Comparison of ENCODE assay signal across 8 mouse cellular contexts in genomic region chr6:129232842-129233205, GRCm38 (mm10). TPM values are rescaled to one million over a fixed set of nuclear protein-coding genes. Genes with fewer than 3 reads are reported as not detected.
DNase-seq lines count a peak whose midpoint lies in the region; ATAC-seq and TF ChIP-seq lines count a peak whose summit lies in the region.
"Had no signal": no experiment of that assay in that cellular context is flagged by ENCODE, and none has a peak within 500 bp of the region (broad histone marks: within the 10 kb centered on the region; RNA-seq: fewer than 3 reads in every experiment).

No protein-coding gene starts in this region.

- no peak overlapping the region for H3K4me3 ChIP-seq in myocyte
- no peak overlapping the region for H3K4me3 ChIP-seq in hindbrain, embryonic 13.5 days
- H3K4me3 ChIP-seq in forebrain, embryonic 16.5 days (replicated peaks; ENCODE audit: low read length): no peak overlapping the region
- H3K4me3 ChIP-seq: hindbrain, embryonic 15.5 days had no signal

- H3K9me3 ChIP-seq in hindbrain, embryonic 13.5 days: no peaks in the 10 kb centered on the region
- H3K9me3 ChIP-seq in forebrain, embryonic 16.5 days (ENCODE audit: control insufficient read depth, low read length): no peaks in the 10 kb centered on the region
- H3K9me3 ChIP-seq: hindbrain, embryonic 15.5 days had no signal

- H3K36me3 ChIP-seq in myocyte (ENCODE audit: control insufficient read depth, insufficient read depth): no peaks in the 10 kb centered on the region
- H3K36me3 ChIP-seq in hindbrain, embryonic 13.5 days: no peaks in the 10 kb centered on the region
- no peaks in the 10 kb centered on the region for H3K36me3 ChIP-seq in forebrain, embryonic 16.5 days (ENCODE audit: control insufficient read depth, insufficient read depth)
- H3K36me3 ChIP-seq: hindbrain, embryonic 15.5 days had no signal

- peak; percentile 22 for DNase-seq in urinary bladder, postnatal 14 days (ENCODE audit: low spot score)
- DNase-seq in urinary bladder, postnatal 25 days (ENCODE audit: low spot score): no peak
- peak; percentile 77 for DNase-seq in c-Kit-positive CD71-positive TER-119-positive erythroid progenitor cells, embryonic 14.5 days (ENCODE audit: low spot score)
- DNase-seq in layer of hippocampus, postnatal 14 days (ENCODE audit: low spot score in 2 of 2): peak; percentile 28 to 35

- no peak for ATAC-seq in hindbrain, embryonic 13.5 days (ENCODE audit: low FRiP score)
- no peak for ATAC-seq in forebrain, embryonic 16.5 days

- peak; percentile 28 for TF ChIP-seq POLR2A in myocyte (IDR thresholded peaks at IDR 0.05; ENCODE audit: insufficient read length, low read depth)

- no peak overlapping the region for H3K9ac ChIP-seq in hindbrain, embryonic 13.5 days
- H3K9ac ChIP-seq in forebrain, embryonic 16.5 days (replicated peaks; ENCODE audit: low read depth, low read length): no peak overlapping the region
- H3K9ac ChIP-seq: hindbrain, embryonic 15.5 days had no signal

- WGBS in hindbrain, embryonic 13.5 days: 83% methylated on average over 9 of the region's 9 CpGs
- WGBS in forebrain, embryonic 16.5 days: 84% methylated on average over 9 of the region's 9 CpGs

- H3K79me2 ChIP-seq in myocyte (ENCODE audit: control insufficient read depth, insufficient read depth): no peaks in the 10 kb centered on the region

- no peak overlapping the region for H3K27ac ChIP-seq in hindbrain, embryonic 13.5 days
- no peak overlapping the region for H3K27ac ChIP-seq in forebrain, embryonic 16.5 days (ENCODE audit: low read length)
- H3K27ac ChIP-seq: hindbrain, embryonic 15.5 days had no signal

- no peaks in the 10 kb centered on the region for H3K27me3 ChIP-seq in myocyte (ENCODE audit: control insufficient read depth, insufficient read depth, insufficient read length)
- no peaks in the 10 kb centered on the region for H3K27me3 ChIP-seq in hindbrain, embryonic 13.5 days
- no peaks in the 10 kb centered on the region for H3K27me3 ChIP-seq in forebrain, embryonic 16.5 days (replicated peaks; ENCODE audit: control insufficient read depth, insufficient read depth, low read length)
- H3K27me3 ChIP-seq: hindbrain, embryonic 15.5 days had no signal

- peak overlapping the region; percentile 56 for H3K4me2 ChIP-seq in myocyte (ENCODE audit: low read depth)
- H3K4me2 ChIP-seq in hindbrain, embryonic 13.5 days: no peak overlapping the region
- H3K4me2 ChIP-seq in forebrain, embryonic 16.5 days (ENCODE audit: low read length): no peak overlapping the region
- H3K4me2 ChIP-seq: hindbrain, embryonic 15.5 days had no signal

- H3K4me1 ChIP-seq in hindbrain, embryonic 13.5 days (replicated peaks): 0 out of 2 replicates have a peak, but pooled peaks cover 2% of the 10 kb centered on the region
- peaks cover 3% of the 10 kb centered on the region for H3K4me1 ChIP-seq in forebrain, embryonic 16.5 days (replicated peaks; ENCODE audit: control insufficient read depth, insufficient read depth, low read length)

- no peak overlapping the region for H3ac ChIP-seq in myocyte (ENCODE audit: control insufficient read depth, insufficient read length)

TF ChIP-seq in myocyte, 11 proteins besides CTCF, POLR2A, EP300 and RAD21:
- TF ChIP-seq CEBPB (IDR thresholded peaks at IDR 0.05; ENCODE audit: insufficient read depth, poor library complexity, severe bottlenecking): no peak
- no peak for TF ChIP-seq MYOG (IDR thresholded peaks at IDR 0.05; ENCODE audit: control insufficient read depth in 1 of 3, insufficient read depth in 1 of 3, insufficient read length in 2 of 3, low read depth in 2 of 3)
- TF ChIP-seq MYOD1 (IDR thresholded peaks at IDR 0.05; ENCODE audit: control insufficient read depth in 1 of 3, insufficient read length in 2 of 3, low read depth in 2 of 3): peak in 1 of 3 experiments; percentile 20
- TF ChIP-seq USF1 (IDR thresholded peaks at IDR 0.05; ENCODE audit: low read depth): no peak
- TF ChIP-seq TCF12 (IDR thresholded peaks at IDR 0.05; ENCODE audit: insufficient read depth, poor library complexity, severe bottlenecking): no peak
- no peak for TF ChIP-seq MAX (IDR thresholded peaks at IDR 0.05; ENCODE audit: low read depth)
- no peak for TF ChIP-seq REST (IDR thresholded peaks at IDR 0.05; ENCODE audit: insufficient read depth, insufficient read length)
- TF ChIP-seq TCF3 (IDR thresholded peaks at IDR 0.05; ENCODE audit: insufficient read length, low read depth): no peak
- TF ChIP-seq E2F4 (IDR thresholded peaks at IDR 0.05; ENCODE audit: insufficient read depth): no peak
- peak; percentile 95 for TF ChIP-seq SRF (IDR thresholded peaks at IDR 0.05; ENCODE audit: control insufficient read depth, insufficient read length, low read depth)
- TF ChIP-seq POLR2AphosphoS2 (IDR thresholded peaks at IDR 0.05; ENCODE audit: insufficient read length, low read depth): no peak

RNA-seq across cellular contexts. Expression of gene Cd69, which starts 42.4 kb away (rescaled TPM):
- not detected for total RNA-seq in layer of hippocampus, postnatal 14 days (2021)
- 0.23 TPM for polyA plus RNA-seq in myocyte (2012; fragmentation: generic; extraction: Trizol)
- not detected in 2 replicates for polyA plus RNA-seq in hindbrain, embryonic 13.5 days (2015; fragmentation: Nextera tagmentation; extraction: Ambion mirVana)
- not detected in 2 replicates for polyA plus RNA-seq in forebrain, embryonic 16.5 days (2015; fragmentation: Nextera tagmentation; extraction: Ambion mirVana)
- polyA plus RNA-seq: hindbrain, embryonic 15.5 days had no signal

RNA-seq across cellular contexts. Expression of gene Clec2d, which starts 52.4 kb away (rescaled TPM):
- 1 to 10 TPM; 6.9 to 7.6 TPM for total RNA-seq in layer of hippocampus, postnatal 14 days (2021)
- 19.7 TPM for polyA plus RNA-seq in myocyte (2012; fragmentation: generic; extraction: Trizol)
- not detected in 2 replicates for polyA plus RNA-seq in hindbrain, embryonic 13.5 days (2015; fragmentation: Nextera tagmentation; extraction: Ambion mirVana)
- 0.18 and 0.40 TPM in 2 replicates for polyA plus RNA-seq in forebrain, embryonic 16.5 days (2015; fragmentation: Nextera tagmentation; extraction: Ambion mirVana)

Comparison
In these comparisons a context has a peak if more than half of its experiments do, and no peak if none do; other contexts are left out.
1. RNA of gene Clec2d, which starts 52.4 kb away (polyA plus RNA-seq): 19.7 TPM in myocyte (single experiment); 0.18 to 0.40 TPM in forebrain, embryonic 16.5 days and not detected in hindbrain, embryonic 13.5 days; every median in the first group is over 10 times any median in the second.